Mouse (Mus musculus) MN1 (cell line): ENCODE results near the gene 1110059E24Rik.
A peak's percentile ranks its signal among the peaks of the same experiment; 100 is the strongest.
"Not testable (repeated sequence)": the region's sequence is repeated elsewhere in the genome, so short reads cannot be mapped to it uniquely, and the experiment has no call there.

Source experiments
- DNase-seq: peaks from one replicate; pipeline ENCODE4 v3.0.0-alpha.2; 2016; ENCODE audit warnings: low spot score

Gene 1110059E24Rik

DNA sequence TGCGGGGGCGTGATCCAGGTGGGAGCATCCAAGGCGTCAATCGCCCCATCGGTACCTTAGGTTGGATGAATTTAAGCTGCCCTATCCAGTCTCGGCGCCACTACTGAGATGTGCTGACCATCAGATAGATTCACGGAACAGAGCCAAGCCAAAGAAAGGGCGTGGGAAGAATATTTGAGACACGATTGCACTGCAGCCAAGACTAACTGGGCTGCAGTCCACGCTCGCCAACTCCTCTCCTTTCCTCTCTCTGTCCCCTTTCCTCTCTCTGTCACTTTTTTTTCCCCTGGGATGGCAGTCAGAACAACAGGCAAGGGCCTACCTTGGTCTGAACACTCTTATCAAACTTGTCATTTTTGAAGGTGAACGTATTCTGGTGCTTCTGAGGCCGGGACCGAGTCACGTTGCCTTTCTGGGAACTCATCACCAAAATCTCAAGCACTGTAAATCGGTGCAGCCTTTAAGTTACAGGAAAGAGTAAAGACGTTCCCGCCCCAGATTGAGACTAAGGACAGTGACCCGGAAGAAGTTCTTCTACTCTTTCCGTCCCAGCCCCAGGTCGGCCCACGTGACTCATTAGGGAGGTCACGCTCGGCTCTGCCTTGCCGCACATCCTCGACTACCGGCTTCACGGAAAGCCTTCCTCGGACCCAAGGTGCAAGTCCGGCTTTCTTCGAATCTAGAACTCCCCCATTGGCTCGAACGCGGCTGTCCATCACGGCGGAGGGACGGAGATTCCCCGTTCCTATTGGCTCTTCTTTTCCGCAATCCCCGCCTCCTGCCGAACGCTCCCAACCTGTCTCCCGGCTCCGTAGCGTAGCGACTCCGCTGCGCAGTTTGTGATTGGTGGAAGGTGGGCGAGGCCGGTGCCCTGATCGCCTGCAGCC, at the start of gene 1110059E24Rik:
Gene 1110059E24Rik (minus strand): TSS at position 692 of the 887 bp plus-strand sequence.
- DNase-seq = peak; percentile 95

DNA sequence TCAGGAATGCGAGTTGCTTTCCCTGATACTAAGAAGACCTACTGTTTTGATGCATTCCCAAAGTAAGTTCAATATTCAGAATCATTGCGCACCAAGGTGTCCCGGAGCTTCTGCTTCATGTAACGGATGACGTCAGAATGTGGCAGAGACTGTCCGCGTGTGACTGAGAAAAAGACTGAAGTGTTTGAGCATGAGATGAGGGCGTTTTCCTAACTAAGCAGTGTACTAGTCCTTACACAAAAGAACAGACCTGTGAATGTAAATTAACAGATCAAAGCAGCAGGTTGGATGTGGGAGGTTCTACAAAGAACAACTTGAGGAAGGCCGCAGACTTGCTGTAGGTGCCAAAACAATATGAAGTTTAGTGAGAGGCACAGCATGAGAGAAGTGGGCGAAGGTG, 28.2 kb upstream of the 1110059E24Rik start:
- no peak for DNase-seq

DNA sequence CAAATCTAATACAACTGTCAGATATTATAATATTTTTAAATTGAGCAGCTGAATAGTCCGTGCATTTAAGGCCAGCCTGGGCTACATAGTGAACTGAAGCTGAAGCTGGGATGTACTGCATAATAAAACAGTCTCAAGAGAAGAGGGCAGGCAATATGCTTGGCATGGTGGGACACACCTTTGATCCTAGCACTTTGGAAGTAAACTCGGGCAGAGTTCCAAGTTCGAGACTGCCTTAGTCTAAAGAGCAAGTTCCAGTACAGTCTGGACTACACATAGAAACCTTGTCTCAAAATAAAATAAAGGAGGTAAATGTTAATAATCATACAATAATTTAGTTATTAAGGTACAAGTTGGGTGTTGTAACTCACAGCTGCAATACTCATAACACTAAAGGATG, 27.3 kb upstream of the 1110059E24Rik start:
- no peak for DNase-seq

DNA sequence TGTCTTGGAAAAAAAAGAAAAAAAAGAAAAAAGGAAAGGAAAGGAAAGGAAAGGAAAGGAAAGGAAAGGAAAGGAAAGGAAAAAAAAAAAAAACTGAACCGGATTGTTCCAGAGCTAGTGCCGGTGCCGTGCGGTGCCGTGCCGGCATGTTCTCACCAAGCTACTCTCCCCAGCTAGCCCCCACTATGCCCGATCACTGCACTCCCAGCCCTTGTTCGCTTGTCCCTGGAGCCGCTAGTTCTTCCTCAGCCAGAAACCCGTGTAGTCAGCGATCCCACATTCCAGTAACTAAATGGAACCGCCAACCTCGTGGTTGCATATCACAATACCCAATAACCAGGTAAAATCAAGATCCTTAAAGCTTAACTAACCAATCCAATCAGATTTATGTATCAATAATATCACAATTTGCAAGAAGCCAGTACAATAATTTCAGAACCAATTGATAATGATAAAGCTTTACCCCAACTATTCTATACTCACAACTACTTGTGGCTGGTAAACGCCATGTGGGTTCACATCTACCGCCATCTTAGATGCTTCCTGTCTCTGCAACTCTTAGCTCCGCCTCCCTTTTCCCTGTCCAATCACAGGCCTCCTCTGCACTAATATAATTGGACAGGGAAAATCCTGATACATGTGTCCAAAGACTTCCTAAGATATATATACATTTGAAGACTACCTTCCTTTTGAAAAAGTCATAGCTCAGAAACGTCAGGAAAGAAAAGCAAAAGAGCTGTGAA, 21.7 kb upstream of the 1110059E24Rik start:
- no peak for DNase-seq

DNA sequence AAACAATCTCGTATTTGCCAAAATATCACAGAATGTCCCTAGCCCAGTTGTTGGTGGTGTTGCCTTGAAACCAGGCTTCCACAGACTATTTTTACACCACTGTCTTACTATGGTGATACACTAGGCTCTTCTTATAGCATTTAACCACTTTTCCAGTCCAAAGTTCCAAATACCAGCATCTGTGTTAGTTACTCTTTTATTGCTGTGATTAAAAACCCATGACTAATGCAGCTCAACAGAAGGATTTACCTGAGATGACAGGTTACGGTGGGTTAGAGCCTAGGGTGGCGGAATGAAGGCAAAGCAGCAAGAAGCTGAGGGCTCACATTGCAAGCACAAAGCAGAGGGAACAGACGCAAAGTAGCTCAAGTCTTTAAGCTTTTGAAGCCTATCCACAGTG, 16.9 kb upstream of the 1110059E24Rik start:
- DNase-seq = no peak

DNA sequence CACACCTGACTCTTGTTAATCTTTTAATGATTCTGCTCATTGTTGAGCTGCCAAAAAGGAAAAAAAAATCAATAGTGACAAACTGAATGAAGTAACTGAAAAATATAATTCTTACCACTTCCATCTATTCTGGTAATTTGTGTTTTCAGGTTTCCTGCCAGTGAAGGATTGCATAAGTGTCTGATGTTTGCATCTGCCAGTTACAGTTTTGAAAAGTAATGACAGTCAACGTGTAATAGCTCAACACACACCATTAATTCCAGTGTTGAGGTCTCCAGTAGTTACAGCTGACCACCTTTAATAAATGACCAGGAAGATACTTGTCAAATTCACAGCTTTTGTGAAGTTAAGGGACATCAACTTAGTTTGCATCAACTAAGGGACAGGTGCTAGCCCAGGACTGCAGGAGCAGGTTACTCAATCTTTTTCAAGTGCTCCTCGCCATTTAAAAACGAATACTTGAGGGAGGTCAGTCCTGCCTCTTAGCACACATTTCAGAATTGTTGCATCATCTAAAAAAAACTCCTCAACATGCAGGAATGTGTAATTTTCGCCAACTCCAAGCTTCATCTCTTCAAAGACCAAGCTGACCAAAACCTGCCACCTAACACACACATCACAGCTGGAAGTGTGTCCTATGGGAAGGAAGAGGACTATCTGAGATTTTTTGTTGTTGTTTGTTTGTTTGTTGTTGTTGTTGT, 11.1 kb upstream of the 1110059E24Rik start:
- DNase-seq = no peak

DNA sequence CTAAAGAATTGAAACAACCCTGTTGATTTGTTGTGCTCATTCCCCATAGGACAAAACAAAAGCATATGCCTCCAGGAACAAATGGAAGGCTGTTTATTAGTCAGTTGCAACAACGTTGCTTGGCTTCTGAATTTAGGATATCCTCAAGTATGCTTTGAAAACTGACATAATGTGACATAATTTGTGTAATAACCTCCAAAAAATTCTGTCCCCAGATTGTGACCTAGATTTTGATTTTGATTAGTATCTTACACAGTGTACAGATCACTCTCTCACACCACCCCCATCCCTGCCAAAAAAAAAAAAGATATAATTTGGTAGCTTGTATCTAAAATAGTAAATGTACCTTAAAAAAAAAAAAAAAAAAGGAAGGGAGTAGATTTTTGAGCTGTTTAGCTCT, 8.0 kb upstream of the 1110059E24Rik start:
- DNase-seq = no peak

DNA sequence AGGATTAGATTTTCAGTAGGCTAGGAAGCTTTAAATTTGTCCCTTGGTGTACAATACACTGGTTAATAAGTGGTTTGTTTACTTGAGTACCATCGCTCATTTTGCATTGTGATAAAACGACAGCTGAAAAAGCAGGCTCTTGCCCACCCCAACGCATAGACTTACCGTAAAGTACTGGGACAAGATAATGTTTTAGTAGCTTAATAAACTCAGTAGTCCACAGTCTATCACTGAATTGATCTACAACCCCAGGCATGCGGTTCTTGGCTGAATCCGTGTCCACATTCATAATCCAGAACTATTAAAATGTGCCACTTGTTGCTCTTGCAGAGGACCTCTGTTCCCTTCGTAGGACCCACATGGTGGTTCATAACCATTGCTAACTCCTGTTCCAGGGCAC, 2.0 kb upstream of the 1110059E24Rik start:
- no peak for DNase-seq

DNA sequence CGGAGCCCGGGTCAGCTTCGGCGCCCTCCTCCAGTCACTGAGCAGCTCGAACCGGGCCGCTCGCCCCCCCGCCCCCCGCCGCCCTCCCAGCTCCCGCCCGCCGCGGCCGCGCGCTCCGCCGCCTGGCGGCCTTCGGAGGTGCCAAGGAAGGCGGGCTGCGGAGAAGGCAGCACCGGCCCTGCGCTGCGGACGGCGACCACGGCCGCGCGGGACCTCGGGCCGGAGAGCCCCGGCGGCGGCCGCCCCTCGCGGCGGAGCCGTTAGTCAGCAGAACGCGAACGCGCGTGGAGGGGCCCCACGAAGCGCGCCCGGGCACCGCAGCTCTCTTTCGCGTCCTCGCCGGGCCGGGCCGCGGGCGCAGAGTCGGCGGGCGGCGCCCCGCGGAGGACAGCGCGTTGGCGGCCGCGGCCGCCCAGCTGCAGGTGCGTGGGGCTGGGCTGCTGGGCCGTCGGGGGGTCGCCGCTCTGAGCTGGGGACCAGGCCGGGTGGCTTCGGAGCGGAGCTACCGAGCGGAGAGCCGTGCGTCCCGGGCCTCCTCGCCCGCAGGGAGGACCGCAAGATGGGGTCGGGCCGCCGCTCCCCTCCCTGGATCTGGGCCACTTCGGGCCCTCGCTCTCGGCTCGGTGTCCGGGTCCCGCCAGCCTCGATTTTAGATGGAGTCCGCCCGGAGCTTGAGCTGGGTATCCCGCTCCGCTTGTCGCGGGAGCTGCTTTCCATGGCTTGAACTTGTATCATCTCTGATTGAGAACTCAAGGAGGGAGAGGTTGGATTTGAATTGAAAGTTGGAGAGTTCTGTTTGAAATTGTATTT, 601 bp upstream of the 1110059E24Rik start, which contains the start of gene Abhd17b:
Gene Abhd17b (plus strand): TSS at position 14 of the 810 bp plus-strand sequence.
- peak; percentile 53 for DNase-seq

DNA sequence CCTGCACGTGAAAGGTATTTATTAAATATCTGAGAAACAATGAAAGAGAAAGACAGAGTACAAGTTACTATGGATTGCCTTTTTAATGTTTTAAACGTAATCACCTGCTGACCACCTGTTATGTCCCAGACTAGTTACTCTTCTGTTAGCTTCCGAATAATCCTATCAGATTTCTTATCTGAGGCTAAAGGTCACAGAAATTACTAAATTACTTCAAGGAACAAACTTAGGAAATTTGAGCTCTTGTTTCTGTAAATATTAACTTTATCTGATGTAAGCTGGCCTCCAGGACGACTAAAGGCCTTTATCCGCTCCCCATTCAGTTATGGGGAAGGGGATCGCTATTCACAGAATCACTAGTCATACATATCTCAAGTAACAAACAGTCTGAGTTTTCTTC, 1.1 kb downstream of the 1110059E24Rik start:
- no peak for DNase-seq

DNA sequence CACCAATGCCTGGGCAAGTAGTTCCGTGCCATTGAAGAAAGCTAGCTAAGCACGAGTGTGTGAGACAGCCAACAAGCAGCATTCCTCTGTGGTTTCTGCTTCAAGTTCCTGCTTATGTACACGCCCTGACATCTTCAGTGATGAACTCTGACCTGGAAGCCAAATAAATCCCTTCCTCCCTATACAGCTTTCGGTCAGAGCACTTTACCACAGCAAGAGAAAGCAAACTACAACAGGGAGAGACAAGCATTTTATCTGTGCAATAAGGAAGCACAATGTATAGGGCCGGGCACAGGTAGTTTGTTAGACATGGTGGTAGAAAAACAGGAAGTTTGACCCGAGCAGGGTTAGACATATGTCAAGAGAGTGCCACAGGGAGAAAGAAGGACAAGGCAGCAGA, 6.6 kb downstream of the 1110059E24Rik start:
- no peak for DNase-seq

DNA sequence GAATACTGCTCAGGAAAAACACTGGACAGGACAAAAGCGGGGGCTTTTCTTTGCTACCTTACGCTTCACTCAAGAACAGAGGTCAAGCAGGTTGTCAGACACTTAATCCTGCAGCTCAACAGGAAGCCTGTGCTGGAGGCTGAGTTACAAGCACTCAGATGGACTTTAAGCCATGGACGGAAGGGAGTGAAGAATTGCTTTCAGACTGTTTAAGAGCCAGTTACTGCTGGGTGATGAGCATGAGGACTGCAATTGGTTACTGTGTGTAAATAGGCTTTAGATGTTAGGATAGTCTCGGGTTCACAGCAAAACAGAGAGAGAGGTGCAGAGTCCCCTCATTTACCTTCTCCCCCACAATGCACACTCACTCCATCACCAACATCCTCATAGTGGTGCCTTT, 7.5 kb downstream of the 1110059E24Rik start:
- no peak for DNase-seq

DNA sequence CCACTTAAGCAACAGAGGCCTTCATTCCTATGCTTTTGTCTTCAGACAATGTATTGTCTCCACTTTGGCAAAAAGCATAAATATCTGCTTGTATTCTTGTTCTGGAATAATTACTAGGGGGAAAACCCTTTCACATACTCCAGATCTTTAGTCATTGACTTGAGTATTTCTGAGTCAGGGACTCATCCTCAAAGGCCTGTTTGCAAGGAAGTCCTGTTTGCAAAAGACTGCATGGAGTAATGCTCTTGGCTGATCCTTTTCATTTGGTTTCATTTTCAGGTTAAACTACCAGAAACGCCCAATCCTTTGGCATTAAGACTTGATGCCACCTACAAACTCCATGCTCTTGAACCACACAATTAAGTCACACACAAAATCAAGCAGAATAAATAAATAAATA, 8.8 kb downstream of the 1110059E24Rik start:
- no peak for DNase-seq

DNA sequence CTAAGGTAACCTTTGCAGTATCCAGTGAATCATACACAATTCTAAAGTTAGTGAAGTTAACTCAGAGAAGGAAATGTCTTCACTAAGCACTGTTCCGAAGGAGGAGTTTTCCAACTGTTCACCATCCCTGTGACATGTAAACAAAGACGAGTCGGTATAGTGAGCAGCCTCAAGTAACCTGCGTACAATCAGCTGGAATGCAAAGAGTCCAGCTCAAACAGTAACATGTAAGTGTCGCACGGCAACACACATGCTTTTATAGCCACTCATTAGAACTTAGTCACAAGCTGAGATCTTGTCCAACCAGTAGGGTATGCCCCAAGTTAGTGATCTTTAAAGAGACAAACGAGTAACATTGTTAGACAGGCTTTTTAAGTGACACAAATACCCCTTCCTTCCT, 15.1 kb downstream of the 1110059E24Rik start:
- no peak for DNase-seq

DNA sequence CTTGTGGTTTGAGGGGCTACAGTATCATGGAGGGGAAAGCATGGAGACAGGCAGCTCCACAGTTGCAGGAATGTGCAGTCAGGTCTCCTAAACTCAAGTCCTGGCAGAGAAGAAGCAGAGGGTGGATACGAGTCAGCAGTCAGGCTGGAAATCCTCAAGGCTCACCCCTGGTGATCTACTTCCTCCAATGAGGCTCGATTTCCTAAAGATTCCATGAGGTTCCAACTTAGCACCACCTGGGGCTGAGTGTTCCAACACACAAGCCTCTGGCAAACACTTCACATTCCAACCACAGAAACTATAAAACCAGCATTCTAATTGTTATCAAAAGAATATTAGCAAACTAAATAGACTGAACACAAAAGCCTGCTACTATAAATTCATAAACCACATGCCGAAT, 15.9 kb downstream of the 1110059E24Rik start:
- DNase-seq = no peak

DNA sequence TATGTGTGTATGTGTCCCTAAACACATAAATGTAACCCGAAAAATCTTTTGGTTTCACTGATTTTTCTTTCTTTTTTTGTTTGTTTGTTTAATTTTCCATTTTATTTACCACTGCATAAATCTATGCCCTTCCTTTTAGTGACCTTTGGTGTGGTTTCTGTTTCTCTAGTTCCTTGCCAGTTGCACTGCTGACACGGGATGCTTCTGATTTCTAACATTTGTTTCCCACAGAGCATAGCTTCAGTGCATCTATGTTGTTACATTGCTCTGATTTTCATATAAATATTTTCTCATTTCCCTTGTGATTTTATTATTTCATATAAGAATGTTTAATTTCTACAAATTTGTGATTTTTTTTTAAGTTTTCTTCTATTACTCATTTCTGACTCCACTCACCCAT, 17.4 kb downstream of the 1110059E24Rik start:
- DNase-seq = no peak

DNA sequence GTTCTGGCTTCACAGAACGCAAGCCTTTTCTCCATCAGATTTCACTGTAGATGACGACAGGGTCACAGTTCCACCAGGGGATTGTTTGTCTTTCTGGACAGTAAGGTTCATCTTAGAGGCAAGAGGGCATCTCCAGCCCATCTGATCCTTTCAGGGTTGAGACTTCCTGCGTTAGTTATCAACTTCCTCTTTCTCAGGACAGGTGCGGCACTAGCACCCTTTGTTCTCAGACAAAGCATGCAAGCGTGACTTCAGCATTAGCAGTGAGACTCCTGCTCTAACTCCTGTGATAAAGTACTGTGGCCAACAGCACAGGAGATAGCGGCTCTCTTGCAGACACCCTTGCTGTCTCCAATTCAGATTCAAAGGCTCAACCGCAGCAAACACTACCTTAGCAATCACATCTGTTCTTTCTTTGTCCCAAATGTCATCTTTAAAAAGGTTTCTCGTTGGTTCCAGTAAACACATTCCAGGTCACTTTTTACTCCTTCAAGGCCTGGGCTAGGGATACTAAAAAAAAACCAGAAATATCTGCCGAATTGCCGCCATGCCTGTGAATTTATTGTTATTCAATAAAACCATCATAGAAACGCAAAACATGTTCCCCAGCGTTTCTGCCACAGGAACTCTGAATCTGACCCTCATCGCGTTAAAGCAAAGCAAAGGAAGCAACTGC, 22.0 kb downstream of the 1110059E24Rik start:
- no peak for DNase-seq

DNA sequence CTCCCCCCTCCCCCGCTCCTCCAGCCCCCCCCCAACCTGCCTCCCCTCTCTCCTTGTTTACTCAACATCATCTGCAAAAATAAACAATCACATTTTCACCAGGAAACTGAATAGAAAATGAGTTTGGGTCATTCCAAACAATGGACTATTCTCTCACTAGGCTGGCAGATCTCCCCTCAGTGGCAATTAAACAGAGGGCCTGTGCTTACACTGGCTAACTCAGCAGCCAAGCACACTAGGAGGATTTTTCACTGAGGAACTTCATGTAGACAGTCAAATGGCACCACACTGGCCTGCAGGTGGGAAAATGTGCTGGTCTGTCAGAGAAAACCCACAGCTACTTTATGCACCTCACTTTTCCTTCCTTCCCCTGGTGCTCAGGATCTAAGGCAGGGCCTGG, 23.3 kb downstream of the 1110059E24Rik start:
- no peak for DNase-seq

DNA sequence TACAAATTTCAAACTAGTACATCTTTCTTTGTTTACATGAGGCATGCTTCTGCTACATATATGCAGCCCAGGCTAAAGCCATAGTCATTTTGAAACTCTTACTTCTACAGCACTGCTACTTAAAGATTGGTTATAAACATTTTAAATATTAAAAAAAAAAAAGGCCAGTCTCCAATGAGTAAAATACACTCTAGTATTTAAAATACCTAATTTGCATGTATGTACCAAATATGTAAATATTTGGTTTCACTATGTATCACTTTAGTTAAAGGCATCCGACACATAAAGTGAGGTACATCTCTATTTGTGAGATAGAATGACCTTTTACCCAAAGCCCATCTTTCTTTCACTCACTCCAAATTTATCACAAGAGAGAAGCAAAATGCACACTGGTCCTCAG, 23.7 kb downstream of the 1110059E24Rik start:
- no peak for DNase-seq

DNA sequence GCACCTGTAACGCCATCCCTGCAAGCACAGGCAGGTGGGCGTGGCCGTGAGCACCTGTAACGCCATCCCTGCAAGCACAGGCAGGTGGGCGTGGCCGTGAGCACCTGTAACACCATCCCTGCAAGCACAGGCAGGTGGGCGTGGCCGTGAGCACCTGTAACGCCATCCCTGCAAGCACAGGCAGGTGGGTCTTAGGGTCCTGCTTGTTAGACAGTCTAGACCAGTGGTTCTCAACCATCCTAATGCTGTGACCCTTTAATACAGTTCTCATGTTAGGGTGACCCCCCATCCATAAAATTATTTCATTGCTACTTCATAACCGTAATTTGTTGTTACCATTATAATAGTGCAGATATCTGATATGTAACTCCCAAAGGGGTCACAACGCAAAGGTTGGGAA, 24.3 kb downstream of the 1110059E24Rik start:
- not testable (repeated sequence) for DNase-seq
